20 mouse cellular contexts compared by ENCODE assay signal in the genomic region with DNA sequence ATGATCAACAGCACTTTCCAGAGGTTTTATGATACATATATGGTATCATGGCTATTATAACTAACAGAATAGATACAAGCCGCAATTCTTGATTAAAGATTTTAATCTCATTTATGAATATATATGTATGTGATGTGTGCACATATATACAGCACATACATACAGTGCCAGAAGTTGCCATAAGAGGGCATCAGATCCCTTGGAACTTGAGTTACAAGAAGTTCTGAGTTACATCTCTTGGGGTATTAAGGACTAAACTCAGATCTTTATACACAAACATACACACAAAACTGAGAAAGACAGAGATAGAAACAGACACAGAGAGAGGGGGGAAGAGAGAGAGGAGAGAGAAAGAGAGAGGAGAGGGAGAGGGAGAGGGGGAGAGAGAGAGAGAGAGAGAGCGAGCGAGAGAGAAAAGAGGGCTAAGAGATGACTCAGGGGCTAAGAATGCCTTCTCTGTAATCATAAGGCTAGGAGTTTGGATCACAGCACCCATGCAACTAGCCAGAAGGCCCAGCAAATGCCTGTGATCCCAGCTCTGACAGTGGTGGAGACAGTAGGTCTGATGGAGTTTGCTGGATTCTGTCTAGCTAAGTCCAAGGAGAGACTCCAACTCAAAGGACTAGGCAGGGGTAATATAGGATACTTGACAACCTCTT. TPM values are rescaled to one million over a fixed set of nuclear protein-coding genes. Genes with fewer than 3 reads are reported as not detected.
A peak's percentile ranks its signal among the peaks of the same experiment; 100 is the strongest.
DNase-seq lines count a peak whose midpoint lies in the region; ATAC-seq and TF ChIP-seq lines count a peak whose summit lies in the region.
"Had no signal": no experiment of that assay in that cellular context is flagged by ENCODE, and none has a peak within 500 bp of the region (broad histone marks: within the 10 kb centered on the region; RNA-seq: fewer than 3 reads in every experiment).

No protein-coding gene starts in this region.

- ATAC-seq in hindbrain, postnatal 0 days, result no peak
- ATAC-seq in hindbrain, embryonic 13.5 days (ENCODE audit: low FRiP score), result no peak
- ATAC-seq in hindbrain, embryonic 11.5 days (ENCODE audit: low FRiP score), result no peak

- TF ChIP-seq POLR2A in MEL (IDR thresholded peaks at IDR 0.05; ENCODE audit: control insufficient read depth in 1 of 2, insufficient read depth in 1 of 2, low read depth in 1 of 2, low read length in 2 of 2, poor library complexity in 1 of 2), result no peak

- H3K27me3 ChIP-seq in hindbrain, postnatal 0 days (ENCODE audit: insufficient read depth, low read length), result no peaks in the 10 kb centered on the region
- H3K27me3 ChIP-seq in hindbrain, embryonic 13.5 days, result no peaks in the 10 kb centered on the region
- no peaks in the 10 kb centered on the region for H3K27me3 ChIP-seq in MEL (ENCODE audit: control insufficient read depth in 1 of 2, insufficient read depth in 2 of 2, low read length in 2 of 2)
- no peaks in the 10 kb centered on the region for H3K27me3 ChIP-seq in splenic B cell, adult 2 months (ENCODE audit: control insufficient read depth, insufficient read depth, low read length, poor library complexity, severe bottlenecking)
- H3K27me3 ChIP-seq in hindbrain, embryonic 11.5 days (ENCODE audit: control insufficient read depth, insufficient read depth, low read length), result no peaks in the 10 kb centered on the region
- H3K27me3 ChIP-seq: hindbrain, embryonic 15.5 days; limb, embryonic 13.5 days; neural tube, embryonic 13.5 days; stomach, embryonic 15.5 days had no signal

- H3K36me3 ChIP-seq in hindbrain, postnatal 0 days (ENCODE audit: insufficient read depth, low read length), result peaks cover 77% of the 10 kb centered on the region
- peaks cover 85% of the 10 kb centered on the region for H3K36me3 ChIP-seq in hindbrain, embryonic 13.5 days
- H3K36me3 ChIP-seq in MEL (ENCODE audit: control insufficient read depth in 1 of 2, insufficient read depth in 2 of 2, low read length in 2 of 2), result peaks cover 7 to 32% of the 10 kb centered on the region in 2 experiments
- peaks cover 15% of the 10 kb centered on the region for H3K36me3 ChIP-seq in splenic B cell, adult 2 months (ENCODE audit: control insufficient read depth, insufficient read depth, low read length, poor library complexity, severe bottlenecking)
- H3K36me3 ChIP-seq in hindbrain, embryonic 11.5 days (ENCODE audit: control insufficient read depth, insufficient read depth, low read length), result peaks cover 27% of the 10 kb centered on the region

- H3K4me3 ChIP-seq in hindbrain, postnatal 0 days (ENCODE audit: low read length), result no peak overlapping the region
- H3K4me3 ChIP-seq in hindbrain, embryonic 13.5 days, result no peak overlapping the region
- H3K4me3 ChIP-seq in MEL (ENCODE audit: control insufficient read depth in 1 of 2, insufficient read depth in 1 of 2, low read depth in 2 of 2, low read length in 2 of 2), result no peak overlapping the region
- no peak overlapping the region for H3K4me3 ChIP-seq in hindbrain, embryonic 11.5 days (ENCODE audit: low read depth, low read length)
- H3K4me3 ChIP-seq: embryonic facial prominence, embryonic 10.5 days; erythroblast, embryonic 14.5 days; hindbrain, embryonic 15.5 days; limb, embryonic 13.5 days; neural tube, embryonic 13.5 days; stomach, embryonic 15.5 days had no signal

- H3K4me2 ChIP-seq in hindbrain, postnatal 0 days (ENCODE audit: low read depth, low read length), result no peak overlapping the region
- H3K4me2 ChIP-seq in hindbrain, embryonic 13.5 days, result no peak overlapping the region
- H3K4me2 ChIP-seq in hindbrain, embryonic 11.5 days (replicated peaks; ENCODE audit: low read depth, low read length), result no peak overlapping the region
- H3K4me2 ChIP-seq: hindbrain, embryonic 15.5 days; limb, embryonic 13.5 days; neural tube, embryonic 13.5 days; stomach, embryonic 15.5 days had no signal

- no peaks in the 10 kb centered on the region for H3K79me2 ChIP-seq in MEL (ENCODE audit: control insufficient read depth, insufficient read depth, low read length, poor library complexity)

- 96% methylated on average over 3 of the region's 3 CpGs for WGBS in hindbrain, postnatal 0 days
- 92% methylated on average over 3 of the region's 3 CpGs for WGBS in hindbrain, embryonic 13.5 days
- WGBS in hindbrain, embryonic 11.5 days, result 93% methylated on average over 3 of the region's 3 CpGs

- peak; percentile 34 for TF ChIP-seq CTCF in hindbrain, postnatal 0 days (IDR thresholded peaks at IDR 0.05; ENCODE audit: low read depth)
- TF ChIP-seq CTCF in MEL (IDR thresholded peaks at IDR 0.05 in 2 of 3, conservative IDR thresholded peaks at IDR 0.05 in 1 of 3; ENCODE audit: control insufficient read depth in 1 of 3, insufficient read depth in 1 of 3, low read depth in 2 of 3, low read length in 3 of 3, poor library complexity in 1 of 3, severe bottlenecking in 1 of 3), result peak in 1 of 3 experiments; percentile 26; a peak in 2 of 6 replicates

- H3K9me3 ChIP-seq in hindbrain, postnatal 0 days (ENCODE audit: low read length), result no peaks in the 10 kb centered on the region
- no peaks in the 10 kb centered on the region for H3K9me3 ChIP-seq in hindbrain, embryonic 13.5 days
- no peaks in the 10 kb centered on the region for H3K9me3 ChIP-seq in MEL (replicated peaks; ENCODE audit: insufficient read depth, low read length)
- H3K9me3 ChIP-seq in hindbrain, embryonic 11.5 days (ENCODE audit: control insufficient read depth, low read length), result no peaks in the 10 kb centered on the region
- H3K9me3 ChIP-seq: embryonic facial prominence, embryonic 10.5 days; hindbrain, embryonic 15.5 days; limb, embryonic 13.5 days; neural tube, embryonic 13.5 days; stomach, embryonic 15.5 days had no signal

- DNase-seq in hindbrain, postnatal 0 days (ENCODE audit: low spot score), result peak; percentile 39
- peak; percentile 13 for DNase-seq in lung, postnatal 36 days
- no peak for DNase-seq in lung, postnatal 14 days
- DNase-seq in MEL (ENCODE audit: low read depth, low spot score), result no peak
- DNase-seq in splenic B cell, adult 2 months (ENCODE audit: low read depth, low spot score), result peak; percentile 12
- no peak for DNase-seq in hindbrain, embryonic 11.5 days (ENCODE audit: low spot score)
- DNase-seq: adrenal gland, postnatal 25 days; cerebellum, postnatal 10 days; heart, adult 18-20 months; heart, postnatal 10 days; kidney, adult 2 months had no signal

- no peak overlapping the region for H3K27ac ChIP-seq in hindbrain, postnatal 0 days
- H3K27ac ChIP-seq in hindbrain, embryonic 13.5 days, result no peak overlapping the region
- no peak overlapping the region for H3K27ac ChIP-seq in MEL (ENCODE audit: control insufficient read depth, low read depth, low read length)
- H3K27ac ChIP-seq in hindbrain, embryonic 11.5 days (ENCODE audit: low read depth, low read length), result no peak overlapping the region
- H3K27ac ChIP-seq: embryonic facial prominence, embryonic 10.5 days; hindbrain, embryonic 15.5 days; limb, embryonic 13.5 days; neural tube, embryonic 13.5 days; stomach, embryonic 15.5 days had no signal

- peak; percentile 3; the same call in 1 of the 2 replicates for TF ChIP-seq RAD21 in MEL (IDR thresholded peaks at IDR 0.05; ENCODE audit: low read depth, low read length)

- no peak overlapping the region for H3K9ac ChIP-seq in hindbrain, postnatal 0 days (replicated peaks; ENCODE audit: low read length)
- H3K9ac ChIP-seq in hindbrain, embryonic 13.5 days, result no peak overlapping the region
- no peak overlapping the region for H3K9ac ChIP-seq in MEL (ENCODE audit: control insufficient read depth, low read depth, low read length, poor library complexity, severe bottlenecking)
- H3K9ac ChIP-seq in hindbrain, embryonic 11.5 days (ENCODE audit: low read depth, low read length), result no peak overlapping the region
- H3K9ac ChIP-seq: hindbrain, embryonic 15.5 days; limb, embryonic 13.5 days; neural tube, embryonic 13.5 days; stomach, embryonic 15.5 days had no signal

- no peak for TF ChIP-seq EP300 in MEL (IDR thresholded peaks at IDR 0.05; ENCODE audit: low read depth in 1 of 2, low read length in 2 of 2)

- H3K4me1 ChIP-seq in hindbrain, postnatal 0 days (ENCODE audit: insufficient read depth, low read length), result no peaks in the 10 kb centered on the region
- H3K4me1 ChIP-seq in hindbrain, embryonic 13.5 days (replicated peaks), result no peaks in the 10 kb centered on the region
- H3K4me1 ChIP-seq in MEL (ENCODE audit: control insufficient read depth in 1 of 2, insufficient read depth in 2 of 2, low read length in 2 of 2), result peaks cover 0 to 3% of the 10 kb centered on the region in 2 experiments; a peak in 1 of 4 replicates
- H3K4me1 ChIP-seq in hindbrain, embryonic 11.5 days (replicated peaks; ENCODE audit: control insufficient read depth, insufficient read depth, low read length), result no peaks in the 10 kb centered on the region
- H3K4me1 ChIP-seq: embryonic facial prominence, embryonic 10.5 days; hindbrain, embryonic 15.5 days; limb, embryonic 13.5 days; neural tube, embryonic 13.5 days; stomach, embryonic 15.5 days had no signal

TF ChIP-seq in MEL, 35 proteins besides CTCF, POLR2A, EP300 and RAD21:
- TF ChIP-seq NELFE (IDR thresholded peaks at IDR 0.05; ENCODE audit: low read depth, low read length) (no peak), MEF2A (IDR thresholded peaks at IDR 0.05; ENCODE audit: extremely low read depth, insufficient replicate concordance, low read depth, low read length, poor library complexity, severe bottlenecking) (no peak), UBTF (IDR thresholded peaks at IDR 0.05; ENCODE audit: borderline replicate concordance, insufficient read depth, low read depth, low read length) (no peak), POLR2AphosphoS2 (IDR thresholded peaks at IDR 0.05; ENCODE audit: low read length) (no peak), CHD1 (IDR thresholded peaks at IDR 0.05; ENCODE audit: low read depth, low read length) (no peak), GATA1 (IDR thresholded peaks at IDR 0.05; ENCODE audit: low read depth, low read length) (no peak)

RNA-seq across cellular contexts. Expression of a gene that starts 26.5 kb away (rescaled TPM):
- 158 and 165 TPM in 2 replicates for total RNA-seq in hindbrain, postnatal 0 days (2014; rRNA removed)
- 160 and 161 TPM in 2 replicates for polyA plus RNA-seq in hindbrain, postnatal 0 days (2015; fragmentation: Nextera tagmentation; extraction: Ambion mirVana)
- 84.2 and 89.9 TPM in 2 replicates for polyA plus RNA-seq in hindbrain, embryonic 13.5 days (2015; fragmentation: Nextera tagmentation; extraction: Ambion mirVana)
- not detected in 2 replicates for total RNA-seq in MEL (2012; rRNA removed)
- not detected for polyA plus RNA-seq in MEL (2012; ENCODE audit: insufficient read depth in 1 of 2, insufficient read length in 2 of 2, low read depth in 1 of 2, low replicate concordance in 2 of 2, missing spikeins in 1 of 2)
- polyA plus RNA-seq in hindbrain, embryonic 11.5 days (2014; fragmentation: Nextera tagmentation; extraction: Ambion mirVana), result 40.1 and 44.5 TPM in 2 replicates
- total RNA-seq: megakaryocyte, adult 5-6 weeks; monocyte, adult 5-6 weeks had no signal
- polyA plus RNA-seq: erythroblast, embryonic 14.5 days had no signal

RNA-seq across cellular contexts. Expression of a gene that starts 28.7 kb away (rescaled TPM):
- total RNA-seq in hindbrain, postnatal 0 days (2014; rRNA removed), result 118 and 134 TPM in 2 replicates
- polyA plus RNA-seq in hindbrain, postnatal 0 days (2015; fragmentation: Nextera tagmentation; extraction: Ambion mirVana), result 90.9 and 91.1 TPM in 2 replicates
- polyA plus RNA-seq in hindbrain, embryonic 13.5 days (2015; fragmentation: Nextera tagmentation; extraction: Ambion mirVana), result 124 and 126 TPM in 2 replicates
- total RNA-seq in MEL (2012; rRNA removed), result 27.4 and 29.2 TPM in 2 replicates
- 10 to 100 TPM in 1 of 2 experiments, not detected in 1; 56.2 TPM for polyA plus RNA-seq in MEL (2012; ENCODE audit: insufficient read depth in 1 of 2, insufficient read length in 2 of 2, low read depth in 1 of 2, low replicate concordance in 2 of 2, missing spikeins in 1 of 2)
- 176 and 217 TPM in 2 replicates for polyA plus RNA-seq in hindbrain, embryonic 11.5 days (2014; fragmentation: Nextera tagmentation; extraction: Ambion mirVana)

Comparison
In these comparisons a context has a peak if more than half of its experiments do, and no peak if none do; other contexts are left out.
1. DNase-seq: peak in hindbrain, postnatal 0 days (single experiment), lung, postnatal 36 days (single experiment) and splenic B cell, adult 2 months (single experiment); none in lung, postnatal 14 days (single experiment), MEL (single experiment) and hindbrain, embryonic 11.5 days (single experiment).
2. RNA of a gene that starts 26.5 kb away (polyA plus RNA-seq): 160 to 161 TPM in hindbrain, postnatal 0 days, 84.2 to 89.9 TPM in hindbrain, embryonic 13.5 days and 40.1 to 44.5 TPM in hindbrain, embryonic 11.5 days; not detected in MEL; every median in the first group is over 10 times any median in the second.